Mouse (Mus musculus) stomach, embryonic 16.5 days (tissue): ENCODE data around the gene Snx21. TPM values are rescaled to one million over a fixed set of nuclear protein-coding genes. Genes with fewer than 3 reads are reported as not detected.

Experiments
- ATAC-seq: fragments of 200-750 bp; cut with Nextera tagmentation; 2 replicates; pipeline ENCODE4 v1.8.0; 2017; ENCODE audit warnings: moderate number of reproducible peaks, moderate TSS enrichment; ENCODE audit not compliant: insufficient read depth, low FRiP score
- H3K27ac ChIP-seq: fragments of 300-500 bp; sonication (generic); 2 replicates; pipeline ENCODE4 v1.5.1; 2014; ENCODE audit warnings: low read length
- H3K27me3 ChIP-seq: fragments of 300-500 bp; sonication (generic); 2 replicates; pipeline ENCODE4 v1.6.1; 2014; ENCODE audit warnings: low read length, control low read depth, mixed read lengths; ENCODE audit not compliant: control insufficient read depth, insufficient read depth
- H3K36me3 ChIP-seq: fragments of 300-500 bp; sonication (generic); 2 replicates; pipeline ENCODE4 v1.6.1; 2014; ENCODE audit warnings: low read length; ENCODE audit not compliant: control insufficient read depth, insufficient read depth
- H3K4me1 ChIP-seq: fragments of 300-500 bp; sonication (generic); 2 replicates; pipeline ENCODE4 v1.6.1; 2014; ENCODE audit warnings: low read length, control low read depth, mixed read lengths; ENCODE audit not compliant: control insufficient read depth, insufficient read depth
- H3K4me2 ChIP-seq: fragments of 300-500 bp; sonication (generic); 2 replicates; pipeline ENCODE4 v1.6.1; 2014; ENCODE audit warnings: low read depth, low read length, mixed read lengths
- H3K4me3 ChIP-seq: fragments of 300-500 bp; sonication (generic); replicated peaks from 2 replicates; pipeline ENCODE4 v1.5.1; 2014; ENCODE audit warnings: mild to moderate bottlenecking, low read length
- H3K9ac ChIP-seq: fragments of 300-500 bp; sonication (generic); 2 replicates; pipeline ENCODE4 v1.6.1; 2014; ENCODE audit warnings: low read length
- H3K9me3 ChIP-seq: fragments of 300-500 bp; sonication (generic); replicated peaks from 2 replicates; pipeline ENCODE4 v1.6.1; 2016; ENCODE audit warnings: low read length, control low read depth; ENCODE audit not compliant: control insufficient read depth
- WGBS: fragments of 180-500 bp; shearing (Covaris S2); extraction: QIAGEN DNeasy Blood & Tissue Kit; methylation state at CpG from one replicate; pipeline ENCODE4 v1.1.7; 2014; 5-methylcytosine and 5-hydroxymethylcytosine counted together
- polyA plus RNA-seq: library from polyadenylated mRNA; unstranded; fragments of >200 nt; fragmentation: Nextera tagmentation; extraction: Ambion mirVana; gene quantifications from 2 replicates; pipeline ENCODE4 v1.2.1, GENCODE M21; 2015

The Snx21 gene
- polyA plus RNA-seq, 1 experiment from 2014 or later, result 26.3 TPM

DNA sequence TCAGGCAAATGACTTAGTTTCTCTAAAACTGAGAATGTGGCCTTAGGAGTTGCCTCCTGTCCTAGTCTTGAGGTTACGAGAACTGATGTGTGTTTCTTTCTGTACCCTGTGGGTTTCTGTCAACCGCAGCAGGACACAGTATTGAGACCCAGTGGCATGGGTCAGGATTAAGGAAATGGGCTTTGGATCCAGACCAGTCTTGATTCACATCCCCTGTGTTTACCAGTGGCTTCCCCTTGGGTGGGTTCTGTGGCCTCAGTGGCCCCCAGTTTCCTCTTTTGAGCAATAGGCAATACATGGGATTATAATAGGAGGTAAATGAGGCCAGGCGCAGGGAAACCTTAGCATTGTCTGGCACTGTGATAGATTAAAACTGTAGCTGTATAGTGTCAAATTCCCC lies 1.4 kb downstream of the Snx21 start:
- Histone ChIP-seq H3K4me3 (peak overlapping the region; percentile 74), H3K4me2 (peak overlapping the region; percentile 89), H3K4me1 (peaks cover 19% of the 10 kb centered on the region), H3K27ac (peak overlapping the region; percentile 96; the same call in 1 of the 2 replicates), H3K27me3 (no peaks in the 10 kb centered on the region), H3K36me3 (0 out of 2 replicates have a peak, but pooled peaks cover 6% of the 10 kb centered on the region), H3K9ac (peak overlapping the region; percentile 90), H3K9me3 (no peaks in the 10 kb centered on the region)
- 83% methylated on average over 3 of the region's 3 CpGs for WGBS
- no peak for ATAC-seq

GRCm38 (mm10) chr2:164787779-164788178 lies 2.2 kb downstream of the Snx21 start:
- Histone ChIP-seq H3K27ac (no peak overlapping the region), H3K4me3 (no peak overlapping the region), H3K36me3 (peaks cover 11% of the 10 kb centered on the region; the same call in 1 of the 2 replicates), H3K9ac (no peak overlapping the region), H3K4me2 (peak overlapping the region; percentile 89; the same call in 1 of the 2 replicates), H3K27me3 (no peaks in the 10 kb centered on the region), H3K4me1 (peaks cover 19% of the 10 kb centered on the region), H3K9me3 (no peaks in the 10 kb centered on the region)
- 85% methylated on average over 10 of the region's 10 CpGs for WGBS
- no peak for ATAC-seq

GRCm38 (mm10) chr2:164788411-164788810 lies 2.8 kb downstream of the Snx21 start:
- WGBS, result 42% methylated on average over 4 of the region's 4 CpGs
- Histone ChIP-seq H3K27me3 (no peaks in the 10 kb centered on the region), H3K4me3 (no peak overlapping the region), H3K4me2 (no peak overlapping the region), H3K9ac (peak overlapping the region; percentile 55; the same call in 1 of the 2 replicates), H3K9me3 (no peaks in the 10 kb centered on the region), H3K27ac (no peak overlapping the region; the same call in 1 of the 2 replicates), H3K36me3 (peaks cover 11% of the 10 kb centered on the region; the same call in 1 of the 2 replicates), H3K4me1 (peaks cover 19% of the 10 kb centered on the region)
- ATAC-seq, result no peak

- no peak for ATAC-seq
- peaks cover 11% of the 10 kb centered on the region; the same call in 1 of the 2 replicates for H3K36me3 ChIP-seq
- no peak overlapping the region for H3K27ac ChIP-seq
- no peaks in the 10 kb centered on the region for H3K27me3 ChIP-seq
- 57% methylated on average over 4 of the region's 4 CpGs for WGBS
- H3K9ac ChIP-seq, result no peak overlapping the region
- H3K4me3 ChIP-seq, result no peak overlapping the region
- no peaks in the 10 kb centered on the region for H3K9me3 ChIP-seq
- H3K4me1 ChIP-seq, result peaks cover 12% of the 10 kb centered on the region
- H3K4me2 ChIP-seq, result no peak overlapping the region
Measured at GRCm38 (mm10) chr2:164790451-164790850, 4.8 kb downstream of the Snx21 start.

DNA sequence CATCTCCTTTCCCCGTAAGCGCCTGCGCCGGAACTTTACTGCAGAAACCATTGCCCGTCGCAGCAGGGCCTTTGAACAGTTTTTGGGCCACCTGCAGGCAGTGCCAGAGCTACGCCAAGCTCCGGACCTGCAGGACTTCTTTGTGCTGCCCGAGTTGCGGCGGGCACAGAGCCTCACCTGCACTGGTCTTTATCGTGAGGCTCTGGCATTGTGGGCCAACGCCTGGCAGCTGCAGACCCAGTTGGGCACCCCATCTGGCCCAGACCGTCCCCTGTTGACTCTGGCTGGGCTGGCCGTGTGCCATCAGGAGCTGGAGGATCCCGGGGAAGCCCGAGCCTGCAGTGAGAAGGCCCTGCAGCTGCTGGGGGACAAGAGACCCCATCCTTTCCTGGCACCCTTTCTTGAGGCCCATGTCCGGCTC lies 6.2 kb downstream of the Snx21 start:
- 91% methylated on average over 18 of the region's 18 CpGs for WGBS
- Histone ChIP-seq H3K4me1 (peaks cover 9% of the 10 kb centered on the region), H3K36me3 (peaks cover 11% of the 10 kb centered on the region; the same call in 1 of the 2 replicates), H3K4me3 (no peak overlapping the region), H3K4me2 (no peak overlapping the region), H3K9ac (no peak overlapping the region), H3K27ac (no peak overlapping the region), H3K9me3 (no peaks in the 10 kb centered on the region), H3K27me3 (no peaks in the 10 kb centered on the region)
- ATAC-seq, result no peak

GRCm38 (mm10) chr2:164792400-164793190 lies 7.0 kb downstream of the Snx21 start:
- H3K9me3 ChIP-seq, result no peaks in the 10 kb centered on the region
- H3K4me1 ChIP-seq, result peaks cover 4% of the 10 kb centered on the region; the same call in 1 of the 2 replicates
- H3K9ac ChIP-seq, result no peak overlapping the region
- H3K36me3 ChIP-seq, result peaks cover 11% of the 10 kb centered on the region; the same call in 1 of the 2 replicates
- 92% methylated on average over 12 of the region's 12 CpGs for WGBS
- no peak overlapping the region for H3K4me2 ChIP-seq
- H3K27ac ChIP-seq, result no peak overlapping the region
- no peaks in the 10 kb centered on the region for H3K27me3 ChIP-seq
- no peak overlapping the region for H3K4me3 ChIP-seq
- ATAC-seq, result no peak

- peaks cover 16% of the 10 kb centered on the region; the same call in 1 of the 2 replicates for H3K36me3 ChIP-seq
Measured at GRCm38 (mm10) chr2:164793236-164793635, 7.6 kb downstream of the Snx21 start.

DNA sequence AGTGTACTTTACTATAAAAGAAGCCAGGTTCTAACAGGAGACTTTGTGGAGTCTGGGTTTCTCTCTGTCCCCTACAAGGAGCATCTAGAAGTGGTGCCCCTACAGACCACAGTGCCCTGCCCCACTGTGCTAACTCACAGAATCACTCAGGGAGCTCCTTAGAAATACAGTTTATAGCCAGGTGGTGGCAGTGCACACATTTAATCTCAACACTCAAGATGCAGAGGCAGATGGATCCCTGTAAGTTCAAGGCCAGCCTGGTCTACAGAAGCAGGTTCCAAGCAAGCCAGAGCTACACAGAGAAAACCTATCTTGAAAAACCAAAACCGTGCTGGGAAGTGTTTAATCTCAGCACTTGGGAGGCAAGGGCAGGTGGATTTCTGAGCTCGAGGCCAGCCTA lies 8.1 kb downstream of the Snx21 start:
- Histone ChIP-seq H3K9me3 (no peaks in the 10 kb centered on the region), H3K27ac (no peak overlapping the region), H3K36me3 (peaks cover 16% of the 10 kb centered on the region; the same call in 1 of the 2 replicates), H3K4me3 (no peak overlapping the region), H3K4me2 (no peak overlapping the region), H3K27me3 (no peaks in the 10 kb centered on the region), H3K9ac (no peak overlapping the region), H3K4me1 (no peaks in the 10 kb centered on the region)
- WGBS, result 89% methylated on average over 2 of the region's 2 CpGs
- no peak for ATAC-seq

More at GRCm38 (mm10) chr2:164793236-164793635, 7.6 kb downstream of the Snx21 start:
- 76% methylated on average over 3 of the region's 3 CpGs for WGBS
- Histone ChIP-seq H3K27ac (no peak overlapping the region), H3K4me2 (no peak overlapping the region), H3K9ac (no peak overlapping the region), H3K9me3 (no peaks in the 10 kb centered on the region), H3K27me3 (no peaks in the 10 kb centered on the region), H3K4me3 (no peak overlapping the region), H3K4me1 (peaks cover 2% of the 10 kb centered on the region; the same call in 1 of the 2 replicates)
- ATAC-seq, result no peak

DNA sequence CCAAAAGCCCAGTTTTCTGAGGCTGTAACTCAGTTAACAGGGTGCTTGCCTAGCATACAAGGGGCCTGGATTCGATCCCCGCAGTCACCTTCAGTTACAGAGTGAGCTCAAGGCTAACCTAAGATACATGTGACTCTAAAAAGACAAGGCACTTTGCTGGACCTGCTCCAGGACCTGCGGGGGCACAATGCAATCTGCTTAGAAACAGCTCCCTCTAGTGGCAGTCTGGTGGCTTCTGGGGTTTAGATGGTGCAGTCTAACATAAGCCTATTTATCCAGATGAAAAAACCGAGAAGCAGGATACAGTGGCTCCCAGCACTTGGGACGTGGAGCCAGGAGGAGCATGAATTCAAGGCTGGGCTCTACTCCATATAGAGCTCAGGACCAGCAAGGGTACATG lies 8.7 kb downstream of the Snx21 start:
- Histone ChIP-seq H3K27ac (no peak overlapping the region), H3K4me2 (no peak overlapping the region), H3K36me3 (peaks cover 16% of the 10 kb centered on the region; the same call in 1 of the 2 replicates), H3K4me1 (no peaks in the 10 kb centered on the region), H3K9me3 (no peaks in the 10 kb centered on the region), H3K27me3 (no peaks in the 10 kb centered on the region), H3K4me3 (no peak overlapping the region), H3K9ac (no peak overlapping the region)
- 0 out of 2 replicates have a peak, but pooled peaks have one; percentile 26 for ATAC-seq
- WGBS, result 33% methylated on average over 5 of the region's 5 CpGs
